Mouse (Mus musculus): ENCODE measurements at regions not wholly inside any gene's neighbourhood (a gene's known extent, or its start where the extent isn't known, plus 50 kb on each side); places are given as distances from the start of the nearest gene placed in this dataset.

DNA sequence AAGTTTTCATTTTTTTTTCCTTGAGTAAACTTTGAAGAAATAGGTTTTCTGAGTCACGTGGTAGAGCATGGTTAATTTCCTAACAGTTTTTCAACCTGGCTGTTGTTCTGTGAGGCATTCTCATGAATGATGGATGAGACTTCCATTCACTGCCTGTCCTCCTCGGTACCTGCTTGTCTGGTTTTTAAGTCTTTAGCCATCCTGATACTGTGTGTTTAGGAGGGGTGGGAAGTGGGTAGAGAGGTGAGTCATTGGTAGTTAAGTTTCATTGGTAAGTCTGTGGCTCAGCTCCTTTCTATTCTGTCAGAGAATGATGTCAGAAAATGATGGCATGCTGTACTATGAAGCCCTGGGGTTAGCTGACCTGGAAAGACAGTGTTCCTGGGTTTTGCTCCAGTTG is 697.1 kb upstream of the Car8 start:
- Histone ChIP-seq H3K9ac (no peak overlapping the region), H3K27me3 (ENCODE audit: insufficient read depth, low read length) (no peaks in the 10 kb centered on the region), H3K36me3 (ENCODE audit: insufficient read depth) (no peaks in the 10 kb centered on the region), H3K9me3 (ENCODE audit: low read depth, low read length) (no peaks in the 10 kb centered on the region), H3K4me1 (ENCODE audit: insufficient read depth) (no peaks in the 10 kb centered on the region), H3K4me3 (ENCODE audit: low read depth, low read length) (no peak overlapping the region), H3K27ac (ENCODE audit: low read depth) (no peak overlapping the region), H3K4me2 (no peak overlapping the region)
- ATAC-seq (ENCODE audit: insufficient read depth), result no peak
- TF ChIP-seq CTCF (IDR thresholded peaks at IDR 0.05; ENCODE audit: low read depth), result no peak
- WGBS, result 42% methylated on average over 2 of the region's 2 CpGs
- no peak for DNase-seq

DNA sequence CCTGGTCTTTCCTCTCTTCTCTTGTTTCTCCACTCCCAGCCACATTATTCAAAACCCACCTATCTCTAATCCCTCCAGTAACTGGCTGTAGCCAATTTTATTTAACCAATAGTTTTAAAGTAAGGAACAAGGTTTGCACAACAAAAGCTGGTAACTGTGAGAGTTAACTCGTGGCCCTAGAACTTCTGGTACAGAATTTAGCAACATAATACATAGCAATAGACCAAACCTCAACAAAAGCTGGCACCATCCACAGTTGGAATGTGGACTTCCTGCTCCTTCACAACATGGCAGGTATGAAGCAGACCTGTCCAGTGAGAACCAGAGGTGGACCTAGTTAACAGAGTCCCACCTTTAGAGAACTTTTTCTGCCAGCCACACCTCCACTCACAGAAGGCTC is 695.7 kb upstream of the Car8 start:
- no peak overlapping the region for H3K4me3 ChIP-seq (ENCODE audit: low read depth, low read length)
- no peak for ATAC-seq (ENCODE audit: insufficient read depth)
- H3K27me3 ChIP-seq (ENCODE audit: insufficient read depth, low read length), result no peaks in the 10 kb centered on the region
- 57% methylated on average over 1 of the region's 1 CpGs for WGBS
- H3K4me1 ChIP-seq (ENCODE audit: insufficient read depth), result no peaks in the 10 kb centered on the region
- DNase-seq, result no peak
- no peaks in the 10 kb centered on the region for H3K9me3 ChIP-seq (ENCODE audit: low read depth, low read length)
- no peak overlapping the region for H3K4me2 ChIP-seq
- TF ChIP-seq CTCF (IDR thresholded peaks at IDR 0.05; ENCODE audit: low read depth), result no peak
- no peaks in the 10 kb centered on the region for H3K36me3 ChIP-seq (ENCODE audit: insufficient read depth)
- H3K9ac ChIP-seq, result no peak overlapping the region
- H3K27ac ChIP-seq (ENCODE audit: low read depth), result no peak overlapping the region

DNA sequence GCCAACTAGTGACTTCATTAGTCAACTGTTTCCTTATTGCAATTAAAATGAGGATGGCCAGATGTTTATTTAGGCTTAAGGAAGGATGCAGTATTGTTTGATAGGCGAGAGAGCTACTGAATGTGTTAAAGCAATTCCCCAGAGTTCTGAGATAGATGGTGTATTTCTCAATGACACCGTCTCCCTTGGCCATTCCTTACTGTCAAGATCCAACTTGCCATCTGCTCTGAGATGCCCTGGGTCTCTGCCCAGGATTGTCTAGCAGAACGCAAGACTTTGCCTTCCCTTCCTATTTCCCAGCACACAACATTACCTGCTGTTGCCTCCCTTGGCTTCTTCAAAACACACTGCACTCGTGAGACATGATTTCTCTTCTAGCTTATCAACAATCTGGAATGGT is 690.5 kb upstream of the Car8 start:
- WGBS, result 52% methylated on average over 4 of the region's 4 CpGs

DNA sequence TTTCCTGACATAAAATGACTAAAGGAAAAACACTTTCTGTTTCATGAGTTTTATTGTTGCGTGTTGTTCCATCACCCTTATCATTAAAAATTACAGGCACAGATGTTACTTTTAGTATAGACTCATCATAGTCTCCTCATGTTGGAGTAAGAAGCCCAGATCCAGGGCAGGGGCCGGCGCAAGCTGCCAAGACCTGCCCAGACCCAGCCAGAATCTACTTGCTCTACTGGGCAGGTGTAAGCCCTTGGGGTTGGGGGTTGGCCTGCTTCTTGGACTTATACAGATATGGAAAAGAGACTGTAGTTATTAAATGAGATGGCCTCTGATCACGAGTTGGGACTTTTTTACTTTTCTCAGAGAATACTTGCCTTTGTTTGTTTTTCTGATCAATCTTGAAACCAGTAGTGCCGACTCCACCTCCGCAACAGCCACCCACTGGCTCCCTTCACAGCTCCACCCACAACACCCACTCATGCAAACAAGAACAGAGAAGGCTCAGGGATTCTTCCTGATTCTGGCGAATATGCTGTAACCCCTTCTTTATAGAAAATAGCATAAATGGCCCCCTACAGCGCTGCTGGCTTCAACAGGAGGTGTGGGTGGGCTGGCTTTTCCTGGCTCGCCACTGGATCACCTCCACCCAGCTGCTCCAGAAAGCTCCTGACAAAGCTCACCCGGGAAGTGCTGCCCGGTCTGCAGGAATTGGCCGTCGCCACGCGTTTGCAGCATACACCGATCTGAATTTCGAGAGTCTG is 689.9 kb upstream of the Car8 start:
- H3K9me3 ChIP-seq (ENCODE audit: low read depth, low read length), result no peaks in the 10 kb centered on the region
- no peak for TF ChIP-seq CTCF (IDR thresholded peaks at IDR 0.05; ENCODE audit: low read depth)
- DNase-seq (no peak), ATAC-seq (ENCODE audit: insufficient read depth) (no peak)
- WGBS, result 39% methylated on average over 17 of the region's 17 CpGs
- no peak overlapping the region for H3K9ac ChIP-seq
- no peak overlapping the region for H3K27ac ChIP-seq (ENCODE audit: low read depth)
- no peaks in the 10 kb centered on the region for H3K36me3 ChIP-seq (ENCODE audit: insufficient read depth)
- no peak overlapping the region for H3K4me3 ChIP-seq (ENCODE audit: low read depth, low read length)
- peaks cover 4% of the 10 kb centered on the region; the same call in 1 of the 2 replicates for H3K4me1 ChIP-seq (ENCODE audit: insufficient read depth)
- H3K4me2 ChIP-seq, result no peak overlapping the region
- no peaks in the 10 kb centered on the region for H3K27me3 ChIP-seq (ENCODE audit: insufficient read depth, low read length)

More for the DNA sequence above, 690.5 kb upstream of the Car8 start:
- no peaks in the 10 kb centered on the region for H3K36me3 ChIP-seq (ENCODE audit: insufficient read depth)
- H3K9ac ChIP-seq, result no peak overlapping the region
- TF ChIP-seq CTCF (IDR thresholded peaks at IDR 0.05; ENCODE audit: low read depth), result no peak
- ATAC-seq (ENCODE audit: insufficient read depth) (no peak), DNase-seq (no peak)
- no peaks in the 10 kb centered on the region for H3K27me3 ChIP-seq (ENCODE audit: insufficient read depth, low read length)
- no peak overlapping the region for H3K27ac ChIP-seq (ENCODE audit: low read depth)
- H3K4me1 ChIP-seq (ENCODE audit: insufficient read depth), result peaks cover 4% of the 10 kb centered on the region; the same call in 1 of the 2 replicates
- no peak overlapping the region for H3K4me2 ChIP-seq
- H3K4me3 ChIP-seq (ENCODE audit: low read depth, low read length), result no peak overlapping the region
- H3K9me3 ChIP-seq (ENCODE audit: low read depth, low read length), result no peaks in the 10 kb centered on the region

DNA sequence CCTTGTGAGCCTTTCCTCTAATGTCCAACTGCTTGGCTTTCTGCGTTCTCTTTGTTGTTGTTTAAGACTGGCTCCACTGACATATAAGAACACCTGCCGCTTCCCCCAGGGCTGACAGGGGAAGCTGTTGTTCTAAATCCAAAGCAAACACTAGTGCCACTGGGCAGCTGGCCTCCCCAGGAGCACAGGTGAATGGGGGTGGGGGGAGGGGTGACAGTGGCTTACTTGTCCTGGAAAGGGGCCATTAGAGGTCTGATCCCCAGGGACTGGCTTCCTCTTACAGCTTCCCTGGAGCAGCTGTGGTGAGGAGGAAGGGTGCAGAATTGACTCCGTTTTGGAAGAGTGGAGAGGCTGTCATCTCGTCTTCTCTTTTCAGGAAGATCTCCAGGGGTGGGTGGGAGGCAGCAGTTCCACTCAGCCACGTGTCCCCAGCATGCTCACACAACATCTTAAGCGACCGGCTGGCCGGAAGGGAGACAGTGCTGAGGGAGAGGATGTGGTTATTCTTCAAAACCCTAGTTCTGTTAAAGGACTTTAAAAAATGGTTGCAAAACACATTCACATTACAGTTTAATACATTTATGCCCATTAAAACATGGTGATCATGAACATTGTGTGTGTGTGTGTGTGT is 688.5 kb upstream of the Car8 start:
- H3K9ac ChIP-seq, result no peak overlapping the region
- DNase-seq, result no peak
- TF ChIP-seq CTCF (IDR thresholded peaks at IDR 0.05; ENCODE audit: low read depth), result no peak
- H3K4me2 ChIP-seq, result no peak overlapping the region
- H3K4me3 ChIP-seq (ENCODE audit: low read depth, low read length), result no peak overlapping the region
- no peak overlapping the region for H3K27ac ChIP-seq (ENCODE audit: low read depth)
- peaks cover 4% of the 10 kb centered on the region; the same call in 1 of the 2 replicates for H3K4me1 ChIP-seq (ENCODE audit: insufficient read depth)
- no peaks in the 10 kb centered on the region for H3K36me3 ChIP-seq (ENCODE audit: insufficient read depth)
- H3K27me3 ChIP-seq (ENCODE audit: insufficient read depth, low read length), result no peaks in the 10 kb centered on the region
- no peak for ATAC-seq (ENCODE audit: insufficient read depth)
- WGBS, result 35% methylated on average over 8 of the region's 8 CpGs
- no peaks in the 10 kb centered on the region for H3K9me3 ChIP-seq (ENCODE audit: low read depth, low read length)

DNA sequence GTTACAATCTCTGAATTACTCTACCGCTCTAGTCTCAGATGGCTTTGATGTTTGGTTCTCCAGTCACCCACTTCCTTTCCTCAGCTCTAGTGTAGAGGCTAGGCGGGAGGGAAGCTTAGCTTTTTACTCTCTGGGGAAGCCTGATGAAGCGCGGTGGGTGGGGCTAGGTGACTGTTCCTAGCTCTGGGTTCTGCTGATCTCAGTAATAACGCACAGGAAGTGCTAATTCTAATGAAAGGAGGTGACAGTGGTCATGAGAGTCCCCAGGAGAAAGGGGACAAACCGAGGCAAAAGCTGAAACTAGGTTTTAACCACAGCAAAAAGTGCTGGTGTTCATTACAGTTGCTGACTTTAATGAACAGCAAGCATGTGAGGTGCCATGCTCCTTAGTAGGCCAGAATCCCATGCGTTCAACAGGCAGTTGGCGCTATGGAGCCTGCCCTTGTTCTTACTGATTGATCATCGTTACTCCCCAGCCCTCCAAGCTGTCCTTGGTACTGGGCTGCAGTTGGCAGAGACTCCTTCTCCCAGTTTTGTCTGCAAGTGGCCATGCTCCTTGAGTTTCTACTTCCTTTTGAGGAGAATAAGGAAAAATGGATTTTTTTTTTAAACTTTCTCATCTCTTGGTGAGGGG is 687.9 kb upstream of the Car8 start:
- H3K4me2 ChIP-seq, result no peak overlapping the region
- no peaks in the 10 kb centered on the region for H3K36me3 ChIP-seq (ENCODE audit: insufficient read depth)
- H3K9ac ChIP-seq, result no peak overlapping the region
- no peak overlapping the region for H3K27ac ChIP-seq (ENCODE audit: low read depth)
- H3K4me1 ChIP-seq (ENCODE audit: insufficient read depth), result peaks cover 9% of the 10 kb centered on the region; the same call in 1 of the 2 replicates
- no peak for TF ChIP-seq CTCF (IDR thresholded peaks at IDR 0.05; ENCODE audit: low read depth)
- H3K4me3 ChIP-seq (ENCODE audit: low read depth, low read length), result no peak overlapping the region
- H3K27me3 ChIP-seq (ENCODE audit: insufficient read depth, low read length), result no peaks in the 10 kb centered on the region
- no peak for ATAC-seq (ENCODE audit: insufficient read depth)
- H3K9me3 ChIP-seq (ENCODE audit: low read depth, low read length), result no peaks in the 10 kb centered on the region
- no peak for DNase-seq
- WGBS, result 30% methylated on average over 9 of the region's 9 CpGs

DNA sequence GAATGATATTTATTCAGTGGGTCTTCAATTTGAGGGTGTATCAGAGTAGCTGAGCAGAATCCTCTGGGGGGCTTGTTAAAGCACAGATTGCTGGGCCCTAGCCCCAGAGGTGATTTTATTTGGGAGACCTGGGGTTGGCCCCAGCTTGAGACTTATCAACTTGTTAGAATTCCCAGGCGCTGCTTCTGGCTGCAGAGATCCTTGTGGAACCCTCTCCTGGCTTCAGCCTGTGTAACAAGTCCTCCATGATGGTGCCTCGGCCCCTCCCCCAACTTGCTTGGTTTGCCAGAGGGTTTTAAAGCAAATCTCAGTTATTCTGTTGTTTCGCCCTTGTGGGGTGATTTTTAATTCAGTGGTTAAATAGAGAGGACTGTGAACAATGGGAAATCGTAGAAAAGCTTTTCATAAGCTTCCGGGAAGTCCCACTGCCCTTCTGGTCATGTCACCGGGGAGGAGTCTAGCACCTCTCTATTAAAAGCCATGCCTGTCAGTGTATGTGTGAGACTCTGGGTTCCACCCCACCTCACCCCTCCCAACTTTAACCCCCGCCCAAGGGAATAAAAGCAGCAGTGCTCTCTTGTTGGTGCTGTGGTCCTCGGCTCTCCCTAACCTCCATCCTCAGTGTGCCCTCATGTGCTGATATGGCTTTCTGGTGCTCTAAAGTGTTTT is 684.0 kb upstream of the Car8 start:
- Histone ChIP-seq H3K4me3 (ENCODE audit: low read depth, low read length) (no peak overlapping the region), H3K4me1 (ENCODE audit: insufficient read depth) (peaks cover 11% of the 10 kb centered on the region; the same call in 1 of the 2 replicates), H3K27ac (ENCODE audit: low read depth) (no peak overlapping the region), H3K9ac (no peak overlapping the region), H3K27me3 (ENCODE audit: insufficient read depth, low read length) (no peaks in the 10 kb centered on the region), H3K9me3 (ENCODE audit: low read depth, low read length) (no peaks in the 10 kb centered on the region), H3K4me2 (no peak overlapping the region), H3K36me3 (ENCODE audit: insufficient read depth) (no peaks in the 10 kb centered on the region)
- TF ChIP-seq CTCF (IDR thresholded peaks at IDR 0.05; ENCODE audit: low read depth), result no peak
- DNase-seq (no peak), ATAC-seq (ENCODE audit: insufficient read depth) (no peak)
- WGBS, result 55% methylated on average over 8 of the region's 8 CpGs
